Mouse (Mus musculus) brain, embryonic 18.5 days (tissue): ENCODE measurements around the gene Rufy2.
"Not testable (repeated sequence)": the region's sequence is repeated elsewhere in the genome, so short reads cannot be mapped to it uniquely, and the experiment has no call there.

ENCODE experiments used
- DNase-seq: peaks from one replicate; pipeline ENCODE4 v3.0.0-alpha.2; 2012; ENCODE audit warnings: low read depth, low spot score

The Rufy2 gene

GRCm38 (mm10) chr10:63052011-63052410 is 72.0 kb downstream of the Rufy2 start:
- DNase-seq: no peak

- DNase-seq: no peak
These were observed 73.0 kb downstream of the Rufy2 start for GRCm38 (mm10) chr10:63053007-63053406.

- DNase-seq: not testable (repeated sequence)
These were observed 74.0 kb downstream of the Rufy2 start for GRCm38 (mm10) chr10:63054071-63054470.

- no peak for DNase-seq
These were observed 74.6 kb downstream of the Rufy2 start for GRCm38 (mm10) chr10:63054586-63054985.

- no peak for DNase-seq
These were observed 77.1 kb downstream of the Rufy2 start for GRCm38 (mm10) chr10:63056966-63057750.

- DNase-seq: no peak
These were observed 79.8 kb downstream of the Rufy2 start, which contains the start of gene Pbld1 for GRCm38 (mm10) chr10:63059862-63060261. Gene Pbld1 (plus strand): TSS chr10:63060162.

GRCm38 (mm10) chr10:63060406-63060805 is 80.4 kb downstream of the Rufy2 start:
- DNase-seq: no peak

- DNase-seq: no peak
These were observed 81.2 kb downstream of the Rufy2 start for GRCm38 (mm10) chr10:63061266-63061665.

- DNase-seq: no peak
These were observed 82.7 kb downstream of the Rufy2 start for GRCm38 (mm10) chr10:63062696-63063095.

- DNase-seq: no peak
These were observed 83.3 kb downstream of the Rufy2 start for GRCm38 (mm10) chr10:63063365-63063764.

GRCm38 (mm10) chr10:63064516-63064915 is 84.5 kb downstream of the Rufy2 start:
- DNase-seq: no peak

GRCm38 (mm10) chr10:63065561-63065960 is 85.5 kb downstream of the Rufy2 start:
- no peak for DNase-seq

GRCm38 (mm10) chr10:63065988-63066387 is 86.0 kb downstream of the Rufy2 start:
- DNase-seq: peak; percentile 57
